In the genomic region with DNA sequence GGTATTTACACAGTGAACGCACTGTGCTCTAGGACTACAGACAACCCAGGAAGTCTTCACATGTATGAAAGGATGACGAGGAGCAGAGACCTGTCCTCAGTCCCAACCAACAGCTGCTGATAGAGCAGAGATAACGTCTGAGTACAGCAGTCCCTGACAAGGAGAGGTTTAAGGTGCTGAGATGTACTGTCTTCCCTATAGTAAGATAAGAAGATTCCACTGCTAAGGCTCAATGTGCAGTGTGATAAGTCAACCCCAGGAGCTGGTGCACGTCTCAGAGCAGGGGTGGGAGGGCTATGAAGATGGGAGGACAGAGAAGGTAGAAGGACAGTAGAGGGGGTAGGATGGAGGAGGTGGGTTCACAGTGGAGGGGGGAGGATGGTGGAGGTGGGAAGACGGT, we compare ENCODE assay signal across 20 mouse cellular contexts.
"Had no signal": no experiment of that assay in that cellular context is flagged by ENCODE, and none has a peak within 500 bp of the region (broad histone marks: within the 10 kb centered on the region; RNA-seq: fewer than 3 reads in every experiment).

No protein-coding gene starts in this region.

- ATAC-seq: intestine, embryonic 15.5 days; lung, postnatal 0 days; midbrain, embryonic 15.5 days had no signal

- H3K4me3 ChIP-seq: intestine, embryonic 15.5 days; kidney, embryonic 15.5 days; limb, embryonic 10.5 days; limb, embryonic 13.5 days; midbrain, embryonic 12.5 days; midbrain, embryonic 15.5 days; myocyte; neural tube, embryonic 13.5 days; stomach, embryonic 15.5 days had no signal

- H3K27me3 ChIP-seq: intestine, embryonic 15.5 days; kidney, embryonic 15.5 days; limb, embryonic 13.5 days; midbrain, embryonic 12.5 days; midbrain, embryonic 15.5 days; neural tube, embryonic 13.5 days; stomach, embryonic 15.5 days had no signal

- H3K27ac ChIP-seq: intestine, embryonic 15.5 days; kidney, embryonic 15.5 days; limb, embryonic 10.5 days; limb, embryonic 13.5 days; midbrain, embryonic 12.5 days; midbrain, embryonic 15.5 days; neural tube, embryonic 13.5 days; stomach, embryonic 15.5 days had no signal

- H3K4me2 ChIP-seq: intestine, embryonic 15.5 days; kidney, embryonic 15.5 days; limb, embryonic 13.5 days; lung, embryonic 14.5 days; midbrain, embryonic 12.5 days; midbrain, embryonic 15.5 days; neural tube, embryonic 13.5 days; stomach, embryonic 15.5 days had no signal

- DNase-seq: kidney, adult 11 months; kidney, adult 8-10 months; kidney, postnatal 10 days; kidney, postnatal 36 days; lung, embryonic 14.5 days; lung, postnatal 36 days; retina, postnatal 1 day; right cerebral cortex, postnatal 25 days; spleen, adult 18-20 months; thymus, postnatal 36 days had no signal

- H3K4me1 ChIP-seq: intestine, embryonic 15.5 days; kidney, embryonic 15.5 days; limb, embryonic 10.5 days; limb, embryonic 13.5 days; midbrain, embryonic 12.5 days; midbrain, embryonic 15.5 days; neural tube, embryonic 13.5 days; stomach, embryonic 15.5 days had no signal

- H3K9me3 ChIP-seq: intestine, embryonic 15.5 days; kidney, embryonic 15.5 days; limb, embryonic 10.5 days; limb, embryonic 13.5 days; midbrain, embryonic 12.5 days; midbrain, embryonic 15.5 days; neural tube, embryonic 13.5 days; stomach, embryonic 15.5 days had no signal

- H3K9ac ChIP-seq: intestine, embryonic 15.5 days; kidney, embryonic 15.5 days; limb, embryonic 13.5 days; lung, embryonic 14.5 days; midbrain, embryonic 12.5 days; midbrain, embryonic 15.5 days; neural tube, embryonic 13.5 days; stomach, embryonic 15.5 days had no signal
